Mouse (Mus musculus): Measurements from ENCODE around the gene Tmem44.

- no peak for TF ChIP-seq GATA1 (IDR thresholded peaks at IDR 0.05; ENCODE audit: borderline replicate concordance, low read length)
- TF ChIP-seq FLI1 (IDR thresholded peaks at IDR 0.05; ENCODE audit: low read length) = no peak
These were observed 485 bp downstream of the Tmem44 start for GRCm38 (mm10) chr16:30549966-30550747.

Measured in megakaryocyte, embryonic 14.5 days (primary cell).